Mouse (Mus musculus): Measurements from ENCODE around the gene Ssu72. TPM values are rescaled to one million over a fixed set of nuclear protein-coding genes. Genes with fewer than 3 reads are reported as not detected.
"Not testable (repeated sequence)": the region's sequence is repeated elsewhere in the genome, so short reads cannot be mapped to it uniquely, and the experiment has no call there.

Ssu72 gene
- total RNA-seq (2021) = 10 to 100 TPM; 32.3 to 34.8 TPM
- long read RNA-seq, experiment 1, transcript Ssu72-203 (2 exons, 1,555 nt) = minor isoform, 5 of 97 reads
- long read RNA-seq, experiment 1, transcript Ssu72-201 (5 exons, 1,472 nt) = major isoform, 45 of 97 reads
- long read RNA-seq, experiment 1, transcript Ssu72-202 (4 exons, 874 nt) = minor isoform, 5 of 97 reads
- long read RNA-seq, experiment 1, partial matches to known transcripts = 40 of 97 reads
- long read RNA-seq, experiment 1, other reads (novel, unspliced or antisense) = 2 of 97 reads
- long read RNA-seq, experiment 2, transcript Ssu72-201 (5 exons, 1,472 nt) = major isoform, 62 of 101 reads
- long read RNA-seq, experiment 2, partial matches to known transcripts = 0 of 101 reads
- long read RNA-seq, experiment 2, other reads (novel, unspliced or antisense) = 32 of 101 reads

DNA sequence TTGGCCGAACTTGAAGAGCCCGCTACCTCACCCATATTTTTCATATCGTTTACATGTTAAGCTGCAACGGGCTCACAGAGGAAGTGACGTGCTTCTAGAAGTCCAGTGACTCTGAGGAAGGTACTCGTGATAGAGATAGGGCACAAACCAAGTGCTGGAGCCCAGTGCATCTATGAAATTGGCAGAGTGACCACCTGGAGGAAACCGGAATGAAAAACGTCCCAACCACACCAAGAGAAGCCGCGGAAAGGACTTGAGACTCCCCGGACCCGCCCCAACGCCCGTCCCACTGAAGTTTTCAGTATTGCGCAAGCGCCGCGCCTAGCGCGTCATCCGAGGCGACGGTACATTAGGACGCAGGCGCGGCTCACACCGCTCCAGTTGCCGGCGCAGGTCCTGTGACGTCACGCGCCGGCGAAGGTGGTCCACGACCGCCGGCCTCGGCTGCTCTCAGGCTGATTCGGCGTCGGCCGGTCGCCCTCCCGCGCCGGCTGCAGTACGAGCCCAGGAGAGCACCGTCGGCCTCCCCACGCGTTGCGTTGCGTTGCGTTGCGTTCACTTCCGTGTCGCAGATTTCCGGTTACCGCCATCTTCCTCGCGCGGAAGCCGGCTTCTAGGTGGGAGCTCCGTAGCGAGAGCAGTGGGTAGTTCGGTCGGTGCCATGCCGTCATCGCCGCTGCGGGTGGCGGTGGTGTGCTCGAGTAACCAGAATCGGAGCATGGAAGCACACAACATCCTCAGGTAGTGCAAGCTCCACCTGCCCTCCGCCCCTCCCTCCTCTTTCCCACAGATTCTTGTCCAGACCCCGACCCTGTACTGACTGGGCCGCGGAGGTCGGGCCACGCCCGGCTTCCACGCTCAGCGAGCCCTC is at the start of gene Ssu72:
Ssu72 (plus strand) TSS at position 80 of the 871 bp plus-strand sequence.
- peak; percentile 87 to 97 for DNase-seq
- intact Hi-C loops (cut with DNase I) = no loop called here

DNA sequence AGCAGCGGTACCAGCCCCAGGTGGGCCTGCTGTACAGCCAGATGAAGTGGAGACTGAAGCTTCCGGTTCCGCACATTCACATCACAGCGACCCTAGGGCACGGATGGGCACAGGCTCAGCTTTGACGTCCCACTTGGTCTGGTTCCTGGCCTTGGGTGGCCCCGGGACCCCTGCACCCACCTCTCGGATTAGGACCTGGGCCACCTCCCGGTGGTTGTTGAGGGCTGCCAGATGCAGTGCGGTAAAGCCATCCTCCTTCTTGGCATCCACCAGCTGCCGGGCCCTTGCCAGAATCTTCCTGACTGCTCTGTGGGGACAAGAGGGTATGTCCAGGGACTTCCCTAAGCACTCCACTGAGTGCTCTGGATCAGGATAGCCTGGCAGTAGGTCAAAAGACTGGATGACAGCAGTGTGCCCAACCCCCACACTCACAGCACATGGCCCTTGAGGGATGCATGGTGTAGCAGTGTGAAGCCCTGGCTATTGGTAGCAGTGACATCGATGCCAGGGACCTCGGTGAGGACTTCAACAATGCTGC is 48.3 kb upstream of the Ssu72 start:
- DNase-seq = no peak

DNA sequence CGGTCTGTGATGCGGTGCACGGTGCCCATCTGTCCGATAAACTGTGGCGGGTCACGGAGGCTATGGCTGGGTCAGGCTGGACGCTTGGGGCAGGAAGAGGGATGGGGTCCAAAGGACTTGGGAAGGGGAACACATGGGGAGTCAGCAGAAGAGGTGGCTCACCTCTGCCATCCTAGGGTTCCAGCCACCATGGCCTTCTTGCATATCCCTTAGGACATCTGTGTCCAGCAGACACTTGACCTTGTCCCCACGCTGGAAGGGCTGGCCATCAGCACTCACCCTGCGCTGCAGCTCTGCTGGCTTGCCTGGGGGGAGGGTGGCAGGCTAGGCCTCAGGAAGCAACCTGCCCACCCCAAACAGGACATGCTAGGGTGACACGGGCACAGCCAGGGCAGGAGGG is 45.6 kb upstream of the Ssu72 start:
- DNase-seq = no peak
- intact Hi-C loops (cut with DNase I) = no loop called here

More for the DNA sequence above, 48.3 kb upstream of the Ssu72 start:
- intact Hi-C loops (cut with DNase I) = no loop called here

DNA sequence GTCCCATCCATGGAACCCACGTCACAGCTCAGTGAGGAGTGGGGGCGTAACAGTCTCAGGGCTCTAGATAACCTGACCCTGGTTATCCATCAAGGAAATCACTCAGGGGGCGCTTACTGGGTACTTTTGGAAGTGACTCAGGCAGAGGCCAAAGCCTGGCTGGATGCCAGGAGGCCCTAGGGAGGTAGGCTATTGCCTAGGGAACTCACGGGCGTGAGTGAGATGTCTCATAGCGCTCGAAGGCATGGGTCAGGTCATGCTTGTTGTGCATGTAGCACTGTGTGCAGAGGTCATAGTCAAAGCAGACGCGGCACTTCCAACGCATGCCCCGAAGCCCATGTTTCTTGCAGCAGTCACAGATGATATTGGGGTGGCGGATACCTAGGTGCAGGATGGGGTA is 44.0 kb upstream of the Ssu72 start:
- intact Hi-C loops (cut with DNase I) = no loop called here
- no peak for DNase-seq

DNA sequence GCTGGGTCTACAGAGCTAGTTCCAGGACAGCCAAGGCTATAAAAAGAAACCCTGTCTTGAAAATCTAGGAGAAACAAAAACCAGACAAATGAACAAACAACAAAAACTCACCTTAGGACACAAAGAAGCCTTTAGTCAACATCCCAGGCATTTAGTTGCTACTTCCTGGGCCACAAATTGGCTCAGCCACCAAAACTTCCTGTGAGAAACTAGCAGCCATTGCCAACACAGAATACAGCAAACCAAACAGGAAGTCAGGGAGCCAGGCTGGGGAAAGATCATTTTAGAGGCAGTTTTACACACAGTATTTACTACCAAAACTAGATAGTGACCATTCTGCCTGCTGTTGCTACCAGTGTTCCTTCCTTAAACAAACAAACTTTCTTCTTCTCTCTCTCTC is 37.7 kb upstream of the Ssu72 start:
- intact Hi-C loops (cut with DNase I) = no loop called here
- no peak for DNase-seq

DNA sequence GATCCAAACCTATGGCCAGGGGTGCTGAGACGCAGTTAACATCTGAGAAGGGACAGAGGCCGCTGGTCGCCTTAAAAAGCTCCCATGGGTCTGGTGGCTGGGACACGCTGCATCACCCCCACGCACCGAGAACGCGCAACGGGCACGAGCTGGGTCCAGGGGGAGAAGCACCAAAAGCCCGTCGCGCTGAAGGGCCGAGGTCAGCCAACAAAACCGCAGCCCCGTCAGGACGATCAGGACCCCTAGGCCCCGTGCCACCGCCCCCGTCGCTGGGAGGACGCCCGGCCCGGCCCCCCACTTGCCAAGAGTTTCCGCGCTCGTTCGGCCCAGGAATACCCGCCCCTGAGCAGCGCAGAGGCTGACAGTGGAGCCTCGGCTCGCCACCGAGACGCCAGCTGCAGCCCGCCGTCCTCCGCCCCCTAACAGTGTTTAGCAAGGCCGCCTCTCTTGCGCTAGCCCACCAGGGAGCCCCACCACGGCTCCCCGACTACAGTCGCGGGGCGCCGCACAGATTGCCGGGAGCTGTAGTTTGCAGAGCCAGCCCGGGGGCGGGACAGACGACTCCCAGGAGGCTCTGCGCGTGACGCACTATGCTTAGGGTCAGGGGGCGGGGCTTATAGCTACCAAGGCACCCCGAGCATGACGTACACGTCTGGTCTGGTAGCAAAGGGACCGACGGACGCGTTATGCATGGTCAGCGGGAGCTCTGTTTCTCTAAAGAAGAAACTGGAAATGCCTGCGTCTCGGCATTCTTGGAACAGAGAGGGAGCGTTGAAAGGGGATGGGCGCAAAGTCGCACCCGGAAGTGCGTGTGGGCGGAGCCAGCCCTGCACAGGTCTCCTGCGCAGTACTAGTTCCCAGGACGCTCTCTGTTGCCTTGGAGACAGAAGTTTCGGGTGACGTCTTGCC is 35.7 kb upstream of the Ssu72 start, which contains the start of gene Mib2:
Mib2 (minus strand) TSS at position 510 of the 909 bp plus-strand sequence.
- intact Hi-C loops (cut with DNase I) = no loop called here
- peak; percentile 95 to 97 for DNase-seq

DNA sequence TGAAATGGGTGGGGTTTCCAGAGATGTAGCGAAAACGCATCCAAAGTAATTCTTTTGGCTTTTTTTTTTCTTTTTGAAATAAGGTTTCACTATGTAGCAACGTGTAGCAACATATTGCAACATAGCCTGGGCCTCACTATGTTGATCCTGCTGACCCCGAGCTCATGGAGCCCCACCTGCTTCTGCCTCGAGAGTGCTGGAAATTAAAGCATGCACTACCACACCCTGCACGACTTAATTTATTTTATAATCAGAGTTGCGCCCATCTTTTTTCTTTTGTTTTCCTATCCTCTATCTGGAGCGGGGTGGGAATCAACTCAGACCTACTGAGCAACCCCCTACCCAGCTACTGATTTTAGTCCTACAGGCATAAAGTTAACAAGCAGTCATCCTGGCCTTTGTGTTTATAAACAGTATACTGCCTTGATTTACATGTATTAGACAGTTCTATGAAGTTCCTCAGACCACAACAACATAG is 35.0 kb upstream of the Ssu72 start:
- DNase-seq = no peak
- intact Hi-C loops (cut with DNase I) = no loop called here

DNA sequence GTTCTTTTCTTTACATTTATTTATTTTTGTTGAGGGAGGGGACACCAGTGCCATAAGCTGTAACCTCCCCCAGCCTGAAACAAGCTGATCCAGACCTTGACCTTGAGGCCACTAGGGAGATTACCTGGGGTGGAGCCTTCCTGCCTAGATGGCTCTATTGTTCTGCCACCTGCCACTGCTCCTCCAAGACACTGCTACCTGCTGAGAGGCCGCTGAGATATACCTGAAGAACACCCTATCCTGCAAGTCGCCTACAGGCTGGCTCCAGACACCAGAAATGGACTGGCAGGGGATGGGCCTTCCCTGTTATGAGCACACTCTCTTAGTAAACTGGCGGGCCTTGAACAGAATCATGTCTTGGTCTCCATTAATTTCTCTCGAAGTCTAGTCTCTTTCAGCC is 34.4 kb upstream of the Ssu72 start:
- intact Hi-C loops (cut with DNase I); DNase-seq: not testable (repeated sequence)

DNA sequence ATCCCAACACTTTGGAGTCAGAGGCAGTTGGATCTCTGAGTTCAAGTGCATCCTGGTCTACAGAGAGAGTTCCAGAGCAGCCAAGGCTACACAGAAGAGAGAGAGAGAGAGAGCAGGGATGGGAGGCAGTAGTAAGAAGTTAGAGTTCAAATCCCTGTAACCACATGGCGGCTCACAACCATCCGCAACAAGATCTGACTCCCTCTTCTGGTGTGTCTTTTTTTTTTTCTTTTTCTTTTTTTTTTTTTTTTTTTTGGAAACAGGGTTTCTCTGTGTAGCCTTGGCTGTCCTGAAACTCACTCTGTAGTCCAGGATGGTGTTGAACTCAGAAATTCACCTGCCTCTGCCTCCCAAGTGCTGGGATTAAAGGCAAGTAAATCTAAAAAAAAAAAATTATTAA is 32.5 kb upstream of the Ssu72 start:
- intact Hi-C loops (cut with DNase I) = no loop called here
- no peak for DNase-seq

DNA sequence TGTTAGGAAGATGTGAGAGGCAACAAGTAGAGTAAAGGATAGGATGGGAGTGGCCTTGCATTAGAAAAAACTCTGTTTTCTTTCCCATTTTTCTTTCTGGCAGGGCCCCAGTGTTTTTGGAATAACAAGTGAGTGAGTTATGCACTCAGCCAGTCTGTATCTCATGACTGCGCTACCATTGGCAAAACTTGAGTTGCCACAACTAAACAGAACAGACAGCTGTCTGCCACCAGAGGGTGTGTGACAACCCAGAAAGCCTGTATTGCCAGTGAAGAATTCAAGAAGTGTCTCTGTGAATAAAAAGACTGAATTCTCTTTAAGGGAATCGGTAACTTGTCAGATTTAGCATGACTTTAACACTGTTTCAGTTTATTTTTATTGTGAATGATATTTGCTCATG is 28.6 kb upstream of the Ssu72 start:
- no peak for DNase-seq
- intact Hi-C loops (cut with DNase I) = no loop called here

DNA sequence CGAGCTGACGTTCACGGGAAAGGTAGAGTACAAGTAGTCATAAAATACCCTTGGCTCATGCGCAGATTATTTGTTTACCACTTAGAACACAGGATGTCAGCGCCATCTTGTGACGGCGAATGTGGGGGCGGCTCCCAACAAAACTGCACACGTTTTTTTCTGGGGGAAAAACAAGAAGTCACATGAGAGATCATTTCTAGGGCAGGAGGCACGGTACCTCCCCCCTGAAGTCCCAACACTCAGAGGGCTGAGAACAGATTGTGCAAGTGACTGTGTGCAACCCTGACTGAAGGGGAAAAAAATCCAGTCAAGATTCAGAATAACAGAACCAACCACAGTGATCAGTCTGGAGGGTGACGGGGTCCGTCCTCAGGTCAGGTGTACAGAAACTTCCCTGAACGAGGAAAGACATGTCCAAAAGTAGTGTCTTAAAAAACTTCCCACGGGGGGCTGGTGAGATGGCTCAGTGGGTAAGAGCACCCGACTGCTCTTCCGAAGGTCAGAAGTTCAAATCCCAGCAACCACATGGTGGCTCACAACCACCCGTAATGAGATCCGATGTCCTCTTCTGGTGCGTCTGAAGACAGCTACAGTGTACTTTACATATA is 20.8 kb upstream of the Ssu72 start:
- DNase-seq; intact Hi-C loops (cut with DNase I): not testable (repeated sequence)

DNA sequence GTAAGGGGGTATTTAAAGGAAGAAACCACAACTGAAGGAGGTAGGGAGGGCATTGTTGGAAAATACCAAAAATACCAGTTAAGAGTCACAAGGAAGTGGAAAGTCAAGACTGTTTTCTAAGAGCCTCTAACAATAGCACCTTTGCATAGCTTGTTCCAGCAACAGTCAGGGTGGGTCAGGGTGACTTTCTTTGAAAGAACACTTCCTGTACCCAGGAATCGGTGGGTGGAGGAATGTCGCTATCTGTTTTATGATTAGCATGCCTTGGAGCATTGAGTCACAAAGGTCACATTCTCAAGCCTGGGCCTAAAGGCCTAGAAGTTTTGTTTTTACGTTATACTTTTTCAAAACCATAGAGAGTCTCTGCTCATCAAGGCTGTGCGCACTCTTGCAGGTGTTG is 16.8 kb upstream of the Ssu72 start:
- DNase-seq; intact Hi-C loops (cut with DNase I): not testable (repeated sequence)

DNA sequence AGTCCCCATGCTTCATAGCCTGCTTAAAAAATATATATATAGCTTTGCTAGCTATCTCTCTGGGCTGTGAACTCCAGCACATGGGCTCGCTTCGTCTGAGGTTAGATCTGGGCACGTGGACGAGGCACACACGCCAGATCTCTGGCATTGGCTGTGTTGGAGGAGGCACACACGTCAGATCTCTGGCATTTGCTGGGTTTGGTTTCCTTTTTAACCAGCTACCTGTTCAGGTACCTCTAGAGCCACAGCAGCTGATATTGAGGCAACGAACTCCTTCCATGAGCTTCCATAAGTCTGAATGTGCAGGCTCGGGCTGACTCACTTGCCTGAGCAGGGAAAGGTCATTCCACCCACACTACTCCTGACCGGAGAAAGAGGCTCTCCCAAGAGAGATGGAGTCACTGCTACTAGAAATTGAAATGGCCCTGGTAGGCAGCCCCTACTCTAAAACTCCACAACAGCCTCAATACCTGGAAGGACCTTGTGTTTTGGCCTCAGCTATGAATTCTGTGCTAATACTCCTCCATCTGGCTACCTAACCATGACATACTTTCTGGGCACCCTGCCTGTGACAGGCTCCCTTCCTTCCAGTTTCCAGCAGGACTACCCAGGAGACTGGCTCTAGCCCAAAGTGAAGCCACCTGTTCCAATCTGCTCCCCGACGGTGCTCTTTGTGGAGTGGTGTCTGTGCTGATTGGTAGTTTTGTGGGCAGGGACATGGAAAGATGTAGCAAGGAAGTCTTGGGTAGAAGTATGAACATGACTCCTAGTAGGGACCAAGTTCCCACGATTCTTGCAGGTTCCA is 13.8 kb upstream of the Ssu72 start:
- intact Hi-C loops (cut with DNase I) = no loop called here
- no peak for DNase-seq

DNA sequence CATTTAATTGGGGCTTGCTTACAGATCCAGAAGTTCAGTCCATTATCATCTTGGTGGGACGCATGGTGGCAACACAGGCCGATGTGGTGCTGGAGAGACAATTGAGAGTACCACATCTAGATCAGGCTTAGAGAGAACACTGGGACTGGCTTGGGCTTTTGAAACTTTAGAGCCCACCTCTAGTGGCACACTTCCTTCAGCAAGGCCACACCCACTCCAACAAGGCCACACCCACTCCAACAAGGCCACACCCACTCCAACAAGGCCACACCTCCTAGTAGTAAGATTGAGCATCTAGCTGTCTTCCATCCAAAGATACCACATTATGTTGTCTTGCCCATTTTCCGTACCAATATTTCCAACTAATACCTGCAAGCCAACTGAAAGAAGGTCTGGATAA is 12.2 kb upstream of the Ssu72 start:
- intact Hi-C loops (cut with DNase I) = no loop called here
- no peak for DNase-seq

DNA sequence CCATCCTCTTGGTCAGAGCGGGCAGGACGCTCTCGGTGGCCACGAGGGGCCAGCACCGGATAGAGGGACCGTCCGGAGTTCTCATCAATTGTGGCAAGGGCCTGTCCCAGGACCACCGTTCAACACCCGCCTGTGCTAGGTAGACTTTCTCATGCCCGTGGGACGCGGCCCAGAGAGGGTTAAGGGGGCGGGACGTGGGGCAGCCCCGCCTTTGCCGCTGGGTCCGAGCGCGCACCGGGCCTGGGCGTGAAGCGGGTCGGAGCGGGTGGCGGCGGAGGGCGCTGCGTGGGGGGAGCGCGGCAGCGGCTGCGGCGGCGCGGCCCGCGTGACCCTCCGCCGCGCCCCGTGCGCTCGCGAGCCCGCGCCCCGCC is 10.5 kb upstream of the Ssu72 start, which contains the start of gene Fndc10:
Fndc10 (plus strand) TSS at position 232 of the 371 bp plus-strand sequence.
- DNase-seq = peak; percentile 45 to 50
- intact Hi-C loops (cut with DNase I) = no loop called here

DNA sequence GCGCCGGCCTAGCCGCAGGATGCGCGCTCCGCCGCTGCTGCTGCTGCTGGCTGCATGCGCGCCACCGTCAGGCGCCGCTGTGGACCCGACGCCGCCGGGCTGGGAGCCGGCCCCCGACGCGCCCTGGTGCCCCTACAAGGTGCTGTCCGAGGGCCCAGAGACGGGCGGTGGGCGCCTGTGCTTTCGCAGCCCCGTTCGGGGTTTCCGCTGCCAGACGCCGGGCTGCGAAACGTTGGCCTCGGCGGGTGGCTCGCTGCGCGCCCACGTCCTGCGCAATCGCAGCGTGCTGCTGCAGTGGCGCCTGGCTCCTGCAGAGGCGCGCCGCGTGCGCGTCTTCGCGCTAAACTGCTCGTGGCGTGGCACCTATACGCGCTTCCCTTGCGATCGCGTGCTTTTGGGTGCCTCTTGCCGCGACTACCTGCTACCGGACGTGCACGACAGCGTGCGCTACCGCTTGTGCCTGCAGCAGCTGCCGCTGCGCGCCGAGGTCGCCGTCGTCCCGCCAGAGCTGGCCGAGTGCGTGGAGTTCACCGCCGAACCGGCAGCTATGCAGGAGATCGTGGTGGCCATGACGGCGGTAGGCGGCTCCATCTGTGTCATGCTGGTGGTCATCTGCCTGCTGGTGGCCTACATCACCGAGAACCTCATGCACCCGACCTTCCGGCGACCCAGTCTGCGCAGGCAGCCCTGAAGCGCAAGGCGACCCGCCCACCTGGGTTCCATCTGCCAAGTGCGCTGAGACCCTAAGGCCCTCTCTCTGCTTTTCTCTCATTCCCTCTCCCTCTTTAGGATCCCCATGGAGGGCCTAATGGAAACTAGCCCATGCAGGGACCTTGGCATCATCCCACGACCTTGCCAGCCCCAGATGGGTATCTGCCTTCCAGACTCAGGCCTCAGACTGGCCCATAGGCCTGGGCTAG is 9.9 kb upstream of the Ssu72 start:
- intact Hi-C loops (cut with DNase I) = no loop called here
- peak in 1 of 2 experiments; percentile 59 for DNase-seq

DNA sequence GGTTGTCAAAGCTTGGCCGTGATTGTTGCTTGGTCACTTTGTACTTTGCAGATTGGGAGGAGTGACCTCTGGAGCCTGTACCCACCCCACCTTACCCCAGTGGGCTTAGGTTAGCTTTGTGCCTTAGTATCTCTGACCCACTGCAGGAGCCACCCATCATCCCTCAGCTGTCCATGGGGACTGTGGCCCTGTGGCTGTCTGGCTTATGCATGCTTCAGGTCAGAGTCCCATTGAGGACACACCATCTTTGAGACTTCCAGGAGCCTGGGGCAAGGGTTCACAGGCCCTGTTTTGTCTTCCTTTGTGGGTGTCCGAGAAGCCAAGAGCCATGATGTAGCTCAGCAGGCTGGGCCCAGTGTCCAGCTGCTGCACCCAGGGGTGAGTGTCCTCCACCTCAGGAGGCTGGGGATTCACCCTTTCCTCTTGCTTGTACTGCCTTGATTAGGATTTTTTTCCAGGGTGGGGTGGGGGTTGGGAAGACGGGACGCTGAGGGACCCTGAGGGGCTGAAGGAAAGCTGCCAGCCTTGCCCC is 9.0 kb upstream of the Ssu72 start:
- intact Hi-C loops (cut with DNase I) = no loop called here
- no peak for DNase-seq
